Mouse (Mus musculus) duodenum, adult 2 months (tissue): ENCODE results near the gene Xrcc2. TPM values are rescaled to one million over a fixed set of nuclear protein-coding genes. Genes with fewer than 3 reads are reported as not detected.

Experiments
- polyA plus RNA-seq: library from polyadenylated mRNA; depleted of rRNA; stranded (reverse); fragments of >200 nt; gene quantifications from 2 replicates; pipeline ENCODE4 v1.2.3, GENCODE M21; 2012; ENCODE audit warnings: low replicate concordance; rRNA removed

Gene Xrcc2
- polyA plus RNA-seq = 0.69 and 1.6 TPM in 2 replicates

DNA sequence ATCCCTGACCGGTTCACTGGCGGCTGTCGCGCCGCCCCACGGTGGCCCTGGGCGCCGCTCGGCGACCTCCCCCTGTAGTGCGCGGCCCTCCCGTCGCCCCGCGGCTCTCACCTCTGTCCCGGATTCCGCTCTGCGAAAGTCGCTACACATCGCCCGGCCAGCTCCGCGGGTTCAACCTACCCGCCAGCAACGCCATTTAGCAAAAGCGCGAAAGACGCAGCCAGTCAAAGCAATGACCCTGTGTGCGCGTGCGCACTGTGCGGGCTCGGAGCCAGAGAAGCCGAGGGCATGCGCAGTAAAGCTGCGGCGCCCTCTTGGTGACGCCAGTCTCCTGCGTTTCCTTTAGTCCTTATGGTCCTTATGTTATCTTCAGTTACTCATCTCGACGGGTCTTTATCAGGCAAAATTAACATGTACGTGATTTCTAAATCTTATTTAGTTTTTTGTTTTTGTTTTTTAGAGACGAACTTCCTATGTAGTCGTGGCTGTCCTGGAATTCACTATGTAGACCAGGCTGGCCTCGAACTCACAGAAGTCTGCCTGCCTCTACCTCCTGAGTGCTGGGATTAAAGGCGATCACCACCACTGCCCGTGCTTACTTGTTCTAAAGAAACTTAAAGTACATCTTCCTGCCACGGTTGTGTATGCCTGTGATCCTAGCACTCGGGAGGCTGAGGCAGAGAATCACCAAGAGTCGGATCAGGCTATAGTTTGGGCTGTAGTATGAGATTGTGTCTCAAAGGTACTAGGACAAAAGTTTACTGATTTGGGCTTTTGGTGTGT, at the start of gene Xrcc2:
Gene Xrcc2, minus strand, starts transcription at position 259 of the 783 bp plus-strand sequence.

Other genes with a start within 250 kb of the Xrcc2 start
- 4.6 and 5.4 TPM in 2 replicates for gene Kmt2c, start 207.0 kb downstream of the Xrcc2 start, polyA plus RNA-seq
- not detected in 2 replicates for gene Cct8l1, start 189.8 kb downstream of the Xrcc2 start, polyA plus RNA-seq
- gene Actr3b, start 54.2 kb upstream of the Xrcc2 start, polyA plus RNA-seq = 0.06 and 0.07 TPM in 2 replicates
- gene Gm21663, start 236.6 kb upstream of the Xrcc2 start, polyA plus RNA-seq = not detected in 2 replicates
- gene Gm21671, start 248.6 kb upstream of the Xrcc2 start, polyA plus RNA-seq = not detected in 2 replicates